Mouse (Mus musculus) duodenum, adult 2 months (tissue): ENCODE data around the gene Actr5. TPM values are rescaled to one million over a fixed set of nuclear protein-coding genes. Genes with fewer than 3 reads are reported as not detected.

Experiments
- polyA plus RNA-seq: library from polyadenylated mRNA; depleted of rRNA; stranded (reverse); fragments of >200 nt; gene quantifications from 2 replicates; pipeline ENCODE4 v1.2.3, GENCODE M21; 2012; ENCODE audit warnings: low replicate concordance; rRNA removed

Gene Actr5
- 4.5 and 6.2 TPM in 2 replicates for polyA plus RNA-seq

GRCm38 (mm10) chr2:158624718-158625222 lies at the start of gene Actr5:
Gene Actr5, plus strand, starts transcription at chr2:158624888.

GRCm38 (mm10) chr2:158610488-158611325 lies 14.0 kb upstream of the Actr5 start, which contains the start of gene Slc32a1:
Gene Slc32a1, plus strand, starts transcription at chr2:158610767.

GRCm38 (mm10) chr2:158665098-158665497 lies 40.4 kb downstream of the Actr5 start, which contains the start of gene Ppp1r16b:
Gene Ppp1r16b, plus strand, starts transcription at chr2:158665398.

Other genes with a start within 250 kb of the Actr5 start
- gene Snhg11, start 249.2 kb upstream of the Actr5 start, polyA plus RNA-seq = 0.59 and 2.2 TPM in 2 replicates
- gene Ralgapb, start 215.0 kb upstream of the Actr5 start, polyA plus RNA-seq = 5.9 and 7.0 TPM in 2 replicates
- gene Adig, start 122.3 kb upstream of the Actr5 start, polyA plus RNA-seq = 0.81 and 3.6 TPM in 2 replicates
- gene Arhgap40, start 112.1 kb upstream of the Actr5 start, polyA plus RNA-seq = 0.88 TPM in 1 of 2 replicates, not detected in the other
- gene Slc32a1, start 14.1 kb upstream of the Actr5 start, polyA plus RNA-seq = 0.05 TPM in 1 of 2 replicates, not detected in the other
- gene Ppp1r16b, start 40.5 kb downstream of the Actr5 start, polyA plus RNA-seq = 2.2 and 2.3 TPM in 2 replicates
- 18.9 and 21.9 TPM in 2 replicates for gene Fam83d, start 143.2 kb downstream of the Actr5 start, polyA plus RNA-seq
- gene Dhx35, start 169.9 kb downstream of the Actr5 start, polyA plus RNA-seq = 14.7 and 17.0 TPM in 2 replicates